Mouse (Mus musculus) urinary bladder, adult 2 months (tissue): ENCODE results near the gene Susd1. TPM values are rescaled to one million over a fixed set of nuclear protein-coding genes. Genes with fewer than 3 reads are reported as not detected.
"Not testable (repeated sequence)": the region's sequence is repeated elsewhere in the genome, so short reads cannot be mapped to it uniquely, and the experiment has no call there.

ENCODE experiments used
- DNase-seq: peaks from one replicate; pipeline ENCODE4 v3.0.0; 2022; ENCODE audit warnings: low spot score
- polyA plus RNA-seq: library from polyadenylated mRNA; depleted of rRNA; stranded (reverse); fragments of >200 nt; gene quantifications from 2 replicates; pipeline ENCODE4 v1.2.3, GENCODE M21; 2012; rRNA removed

The Susd1 gene
- polyA plus RNA-seq, 1 experiment = 17.6 TPM

- not testable (repeated sequence) for DNase-seq
Observed at GRCm38 (mm10) chr4:59286351-59286750, 152.1 kb downstream of the Susd1 start.

- DNase-seq = no peak
Observed at GRCm38 (mm10) chr4:59282699-59283487, 155.5 kb downstream of the Susd1 start.

GRCm38 (mm10) chr4:59282137-59282536 lies 156.3 kb downstream of the Susd1 start:
- no peak for DNase-seq

GRCm38 (mm10) chr4:59280876-59281275 lies 157.6 kb downstream of the Susd1 start:
- DNase-seq = no peak

- no peak for DNase-seq
Observed at GRCm38 (mm10) chr4:59279111-59279510, 159.3 kb downstream of the Susd1 start.

GRCm38 (mm10) chr4:59278410-59278809 lies 160.0 kb downstream of the Susd1 start:
- no peak for DNase-seq

GRCm38 (mm10) chr4:59277958-59278357 lies 160.5 kb downstream of the Susd1 start:
- DNase-seq = no peak

GRCm38 (mm10) chr4:59275956-59276355 lies 162.5 kb downstream of the Susd1 start:
- DNase-seq = no peak

GRCm38 (mm10) chr4:59275494-59275893 lies 162.9 kb downstream of the Susd1 start:
- DNase-seq = no peak

GRCm38 (mm10) chr4:59274136-59274535 lies 164.3 kb downstream of the Susd1 start:
- DNase-seq = no peak

- no peak for DNase-seq
Observed at GRCm38 (mm10) chr4:59273342-59273741, 165.1 kb downstream of the Susd1 start.

- no peak for DNase-seq
Observed at GRCm38 (mm10) chr4:59265631-59266030, 172.8 kb downstream of the Susd1 start.

GRCm38 (mm10) chr4:59265182-59265581 lies 173.3 kb downstream of the Susd1 start:
- no peak for DNase-seq

Other genes starting within 250 kb of the Susd1 start
- 36.3 and 44.3 TPM in 2 replicates for gene Ugcg, start 249.4 kb downstream of the Susd1 start, polyA plus RNA-seq
- 30.2 and 35.6 TPM in 2 replicates for gene Ptbp3, start 110.7 kb upstream of the Susd1 start, polyA plus RNA-seq
- gene Hsdl2, start 142.9 kb upstream of the Susd1 start, polyA plus RNA-seq = 65.2 and 72.5 TPM in 2 replicates
- gene E130308A19Rik, start 187.6 kb upstream of the Susd1 start, polyA plus RNA-seq = 5.4 and 8.0 TPM in 2 replicates